In genomic region chr2:23156608-23157081, GRCm38 (mm10) we compare ENCODE assay signal across 8 mouse cellular contexts. TPM values are rescaled to one million over a fixed set of nuclear protein-coding genes. Genes with fewer than 3 reads are reported as not detected.
DNase-seq lines count a peak whose midpoint lies in the region; ATAC-seq and TF ChIP-seq lines count a peak whose summit lies in the region.

No protein-coding gene starts in this region.

- no peaks in the 10 kb centered on the region for H3K9me3 ChIP-seq in heart, embryonic 10.5 days
- H3K9me3 ChIP-seq in ES-Bruce4 (replicated peaks; ENCODE audit: control insufficient read depth, insufficient read depth, low read length, poor library complexity, severe bottlenecking) = no peaks in the 10 kb centered on the region
- H3K9me3 ChIP-seq in megakaryocyte, embryonic 14.5 days = no peaks in the 10 kb centered on the region

- peak overlapping the region; percentile 93 for H3K27ac ChIP-seq in heart, embryonic 10.5 days
- peak overlapping the region; percentile 53 for H3K27ac ChIP-seq in ES-Bruce4 (ENCODE audit: insufficient read depth, low read length)

- H3K27me3 ChIP-seq in heart, embryonic 10.5 days (ENCODE audit: insufficient read depth, poor library complexity, severe bottlenecking) = no peaks in the 10 kb centered on the region
- H3K27me3 ChIP-seq in ES-Bruce4 (ENCODE audit: control insufficient read depth, insufficient read depth, low read length, poor library complexity, severe bottlenecking) = no peaks in the 10 kb centered on the region
- H3K27me3 ChIP-seq in megakaryocyte, embryonic 14.5 days (replicated peaks) = no peaks in the 10 kb centered on the region

- no peak for DNase-seq in heart, embryonic 10.5 days (ENCODE audit: low spot score)
- DNase-seq in heart, postnatal 36 days = no peak
- no peak for DNase-seq in urinary bladder, postnatal 10 days (ENCODE audit: low spot score)
- DNase-seq in layer of hippocampus, adult 9-11 months = no peak
- DNase-seq in yolk sac, embryonic 10.5 days (ENCODE audit: low spot score) = no peak

- H3K9ac ChIP-seq in ES-Bruce4 (ENCODE audit: low read depth, poor library complexity, severe bottlenecking) = peak overlapping the region; percentile 80

- under 1% methylated on average over 17 of the region's 17 CpGs for WGBS in heart, embryonic 10.5 days

- no peak for TF ChIP-seq CTCF in ES-Bruce4 (IDR thresholded peaks at IDR 0.05; ENCODE audit: low read depth, low read length)

- TF ChIP-seq POLR2A in ES-Bruce4 (IDR thresholded peaks at IDR 0.05; ENCODE audit: insufficient read depth, low read length) = no peak

- peak overlapping the region; percentile 76 for H3K4me3 ChIP-seq in heart, embryonic 10.5 days
- peak overlapping the region; percentile 90 for H3K4me3 ChIP-seq in ES-Bruce4 (ENCODE audit: low read depth, low read length)
- H3K4me3 ChIP-seq in megakaryocyte, embryonic 14.5 days (replicated peaks) = peak overlapping the region; percentile 99

- TF ChIP-seq EP300 in ES-Bruce4 (IDR thresholded peaks at IDR 0.05; ENCODE audit: insufficient read depth, low read depth, low read length) = no peak

- peaks cover 18% of the 10 kb centered on the region for H3K4me1 ChIP-seq in heart, embryonic 10.5 days
- no peaks in the 10 kb centered on the region for H3K4me1 ChIP-seq in ES-Bruce4 (ENCODE audit: control insufficient read depth, insufficient read depth, low read length)
- H3K4me1 ChIP-seq in megakaryocyte, embryonic 14.5 days = peaks cover 50% of the 10 kb centered on the region

- intact Hi-C loops in heart, postnatal 36 days (cut with DNase I) = loop anchor here (2.0 kb wide), 2 partner anchors 88 to 262 kb away; partner anchors contain the start of genes Acbd5 and Pdss1

- peak; percentile 33 for ATAC-seq in granulocyte monocyte progenitor cell, adult 5-6 weeks (replicated peaks; ENCODE audit: poor library complexity, severe bottlenecking)

- H3K36me3 ChIP-seq in heart, embryonic 10.5 days = peaks cover 16% of the 10 kb centered on the region
- H3K36me3 ChIP-seq in ES-Bruce4 (ENCODE audit: control insufficient read depth, insufficient read depth, low read length, poor library complexity, severe bottlenecking) = peaks cover 5% of the 10 kb centered on the region; the same call in 1 of the 2 replicates
- peaks cover 16% of the 10 kb centered on the region for H3K36me3 ChIP-seq in megakaryocyte, embryonic 14.5 days (replicated peaks; ENCODE audit: low read length)

RNA-seq across cellular contexts. Expression of gene Yme1l1, which starts 0.5 kb away (rescaled TPM):
- 56.5 and 64.0 TPM in 2 replicates for polyA plus RNA-seq in heart, embryonic 10.5 days (2016; fragmentation: Nextera tagmentation; extraction: Ambion mirVana)
- total RNA-seq in heart, postnatal 36 days (2021) = 10 to 100 TPM; 67.8 to 70.5 TPM
- 126 and 134 TPM in 2 replicates for polyA plus RNA-seq in ES-Bruce4 (2011; ENCODE audit: insufficient read depth, insufficient read length, low read depth, missing spikeins)
- 69.8 and 71.5 TPM in 2 replicates for total RNA-seq in granulocyte monocyte progenitor cell, adult 5-6 weeks (2014; fragmentation: Nextera tagmentation)
- total RNA-seq in granulocyte monocyte progenitor cell, adult 5-6 weeks (2017) = 91.9 and 108 TPM in 2 replicates
- polyA plus RNA-seq in megakaryocyte, embryonic 14.5 days (2012; ENCODE audit: insufficient read depth, low replicate concordance) = 2.9 TPM in 1 of 2 replicates, not detected in the other

RNA-seq across cellular contexts. Expression of gene Mastl, which starts 0.8 kb away (rescaled TPM):
- polyA plus RNA-seq in heart, embryonic 10.5 days (2016; fragmentation: Nextera tagmentation; extraction: Ambion mirVana) = 11.6 and 12.0 TPM in 2 replicates
- total RNA-seq in heart, postnatal 36 days (2021) = under 1 TPM; 0.51 to 0.69 TPM
- polyA plus RNA-seq in ES-Bruce4 (2011; ENCODE audit: insufficient read depth, insufficient read length, low read depth, missing spikeins) = 43.9 and 44.5 TPM in 2 replicates
- 5.7 and 8.8 TPM in 2 replicates for total RNA-seq in granulocyte monocyte progenitor cell, adult 5-6 weeks (2014; fragmentation: Nextera tagmentation)
- total RNA-seq in granulocyte monocyte progenitor cell, adult 5-6 weeks (2017) = 9.4 and 11.9 TPM in 2 replicates
- 0.25 TPM in 1 of 2 replicates, not detected in the other for polyA plus RNA-seq in megakaryocyte, embryonic 14.5 days (2012; ENCODE audit: insufficient read depth, low replicate concordance)

RNA-seq across cellular contexts. Expression of gene 4931423N10Rik, which starts 50.6 kb away (rescaled TPM):
- polyA plus RNA-seq in heart, embryonic 10.5 days (2016; fragmentation: Nextera tagmentation; extraction: Ambion mirVana) = not detected in 2 replicates
- not detected for total RNA-seq in heart, postnatal 36 days (2021)
- polyA plus RNA-seq in ES-Bruce4 (2011; ENCODE audit: insufficient read depth, insufficient read length, low read depth, missing spikeins) = 0.40 TPM in 1 of 2 replicates, not detected in the other
- total RNA-seq in granulocyte monocyte progenitor cell, adult 5-6 weeks (2014; fragmentation: Nextera tagmentation) = not detected in 2 replicates
- not detected in 2 replicates for total RNA-seq in granulocyte monocyte progenitor cell, adult 5-6 weeks (2017)
- polyA plus RNA-seq in megakaryocyte, embryonic 14.5 days (2012; ENCODE audit: insufficient read depth, low replicate concordance) = not detected in 2 replicates

Comparison
In these comparisons a context has a peak if more than half of its experiments do, and no peak if none do; other contexts are left out.
1. RNA of gene Yme1l1, which starts 0.5 kb away (polyA plus RNA-seq): 126 to 134 TPM in ES-Bruce4 and 56.5 to 64.0 TPM in heart, embryonic 10.5 days; 2.9 TPM in megakaryocyte, embryonic 14.5 days; every median in the first group is over 10 times any median in the second.
2. RNA of gene Mastl, which starts 0.8 kb away (polyA plus RNA-seq): 43.9 to 44.5 TPM in ES-Bruce4 and 11.6 to 12.0 TPM in heart, embryonic 10.5 days; 0.25 TPM in megakaryocyte, embryonic 14.5 days; every median in the first group is over 10 times any median in the second.
3. Peak in every context shown above with its lines, with median percentiles within 50 percentile points of each other: H3K4me3 ChIP-seq.